Mouse (Mus musculus): ENCODE measurements around the gene Nol12. TPM values are rescaled to one million over a fixed set of nuclear protein-coding genes. Genes with fewer than 3 reads are reported as not detected.
A peak's percentile ranks its signal among the peaks of the same experiment; 100 is the strongest.

The Nol12 gene
- polyA plus RNA-seq, 1 experiment from 2014 or later = 43.7 TPM

GRCm38 (mm10) chr15:78957021-78957420 lies 22.3 kb downstream of the Nol12 start:
- peaks cover 7% of the 10 kb centered on the region; the same call in 1 of the 2 replicates for H3K4me1 ChIP-seq (ENCODE audit: control insufficient read depth, insufficient read depth, low read length)
- no peaks in the 10 kb centered on the region for H3K27me3 ChIP-seq (replicated peaks; ENCODE audit: control insufficient read depth, insufficient read depth, low read length)
- H3K4me3 ChIP-seq (ENCODE audit: low read length) = no peak overlapping the region
- no peaks in the 10 kb centered on the region for H3K9me3 ChIP-seq (ENCODE audit: control insufficient read depth, low read length)
- no peak overlapping the region for H3K4me2 ChIP-seq (ENCODE audit: low read depth, low read length)
- no peak overlapping the region for H3K9ac ChIP-seq (ENCODE audit: low read depth, low read length)
- ATAC-seq = no peak
- no peaks in the 10 kb centered on the region for H3K36me3 ChIP-seq (ENCODE audit: control insufficient read depth, insufficient read depth, low read length)
- WGBS = 52% methylated on average over 15 of the region's 15 CpGs
- H3K27ac ChIP-seq (ENCODE audit: low read length) = no peak overlapping the region

DNA sequence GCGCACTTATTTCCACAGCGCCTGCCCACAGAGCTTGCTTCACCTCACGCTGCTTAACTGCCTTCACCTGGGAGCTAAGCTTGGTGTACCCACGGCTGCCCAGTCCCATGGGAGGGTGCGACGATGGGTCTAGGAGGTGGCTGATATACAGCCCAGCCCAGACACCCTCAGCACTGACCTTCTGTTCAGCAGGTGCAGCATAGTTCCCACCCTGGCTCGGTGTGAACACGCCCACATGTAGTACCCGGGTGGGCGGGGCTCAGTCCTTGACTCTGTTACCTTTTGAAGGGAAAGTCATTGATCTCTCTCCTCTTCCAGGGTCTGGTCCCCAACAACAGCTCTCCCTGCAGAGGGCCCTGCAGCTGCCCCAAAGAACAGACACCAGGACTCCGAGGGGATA lies 24.8 kb downstream of the Nol12 start:
- H3K9me3 ChIP-seq (ENCODE audit: control insufficient read depth, low read length) = no peaks in the 10 kb centered on the region
- H3K27ac ChIP-seq (ENCODE audit: low read length) = no peak overlapping the region

GRCm38 (mm10) chr15:78960088-78960487 lies 25.4 kb downstream of the Nol12 start:
- no peak overlapping the region for H3K27ac ChIP-seq (ENCODE audit: low read length)
- 59% methylated on average over 4 of the region's 4 CpGs for WGBS
- peak; percentile 64 for ATAC-seq

More for the DNA sequence above, 24.8 kb downstream of the Nol12 start:
- WGBS = 68% methylated on average over 11 of the region's 11 CpGs
- Histone ChIP-seq H3K4me3 (ENCODE audit: low read length) (no peak overlapping the region), H3K9ac (ENCODE audit: low read depth, low read length) (no peak overlapping the region), H3K4me1 (ENCODE audit: control insufficient read depth, insufficient read depth, low read length) (peaks cover 7% of the 10 kb centered on the region; the same call in 1 of the 2 replicates), H3K27me3 (replicated peaks; ENCODE audit: control insufficient read depth, insufficient read depth, low read length) (no peaks in the 10 kb centered on the region), H3K36me3 (ENCODE audit: control insufficient read depth, insufficient read depth, low read length) (no peaks in the 10 kb centered on the region), H3K4me2 (ENCODE audit: low read depth, low read length) (no peak overlapping the region)
- ATAC-seq = peak; percentile 76

GRCm38 (mm10) chr15:78962885-78963284 lies 28.2 kb downstream of the Nol12 start:
- ATAC-seq = peak; percentile 60
- Histone ChIP-seq H3K36me3 (ENCODE audit: control insufficient read depth, insufficient read depth, low read length) (no peaks in the 10 kb centered on the region), H3K9me3 (ENCODE audit: control insufficient read depth, low read length) (no peaks in the 10 kb centered on the region), H3K4me3 (ENCODE audit: low read length) (no peak overlapping the region), H3K4me1 (ENCODE audit: control insufficient read depth, insufficient read depth, low read length) (peaks cover 7% of the 10 kb centered on the region; the same call in 1 of the 2 replicates), H3K4me2 (ENCODE audit: low read depth, low read length) (no peak overlapping the region), H3K9ac (ENCODE audit: low read depth, low read length) (no peak overlapping the region; the same call in 1 of the 2 replicates), H3K27ac (ENCODE audit: low read length) (no peak overlapping the region), H3K27me3 (replicated peaks; ENCODE audit: control insufficient read depth, insufficient read depth, low read length) (no peaks in the 10 kb centered on the region)
- WGBS = 22% methylated on average over 2 of the region's 2 CpGs

More at GRCm38 (mm10) chr15:78960088-78960487, 25.4 kb downstream of the Nol12 start:
- Histone ChIP-seq H3K4me3 (ENCODE audit: low read length) (no peak overlapping the region), H3K4me2 (ENCODE audit: low read depth, low read length) (no peak overlapping the region), H3K4me1 (ENCODE audit: control insufficient read depth, insufficient read depth, low read length) (peaks cover 7% of the 10 kb centered on the region; the same call in 1 of the 2 replicates), H3K27me3 (replicated peaks; ENCODE audit: control insufficient read depth, insufficient read depth, low read length) (no peaks in the 10 kb centered on the region), H3K9me3 (ENCODE audit: control insufficient read depth, low read length) (no peaks in the 10 kb centered on the region), H3K36me3 (ENCODE audit: control insufficient read depth, insufficient read depth, low read length) (no peaks in the 10 kb centered on the region), H3K9ac (ENCODE audit: low read depth, low read length) (no peak overlapping the region)

GRCm38 (mm10) chr15:78971626-78972025 lies 36.9 kb downstream of the Nol12 start:
- H3K27me3 ChIP-seq (replicated peaks; ENCODE audit: control insufficient read depth, insufficient read depth, low read length) = no peaks in the 10 kb centered on the region
- H3K9ac ChIP-seq (ENCODE audit: low read depth, low read length) = no peak overlapping the region
- 75% methylated on average over 6 of the region's 6 CpGs for WGBS
- H3K4me2 ChIP-seq (ENCODE audit: low read depth, low read length) = no peak overlapping the region
- H3K4me3 ChIP-seq (ENCODE audit: low read length) = no peak overlapping the region
- no peaks in the 10 kb centered on the region for H3K36me3 ChIP-seq (ENCODE audit: control insufficient read depth, insufficient read depth, low read length)
- no peaks in the 10 kb centered on the region for H3K9me3 ChIP-seq (ENCODE audit: control insufficient read depth, low read length)
- H3K4me1 ChIP-seq (ENCODE audit: control insufficient read depth, insufficient read depth, low read length) = no peaks in the 10 kb centered on the region
- no peak for ATAC-seq
- H3K27ac ChIP-seq (ENCODE audit: low read length) = no peak overlapping the region

GRCm38 (mm10) chr15:78973950-78974349 lies 39.2 kb downstream of the Nol12 start:
- no peak overlapping the region for H3K4me2 ChIP-seq (ENCODE audit: low read depth, low read length)
- no peak overlapping the region for H3K4me3 ChIP-seq (ENCODE audit: low read length)
- H3K4me1 ChIP-seq (ENCODE audit: control insufficient read depth, insufficient read depth, low read length) = peaks cover 8% of the 10 kb centered on the region
- no peaks in the 10 kb centered on the region for H3K9me3 ChIP-seq (ENCODE audit: control insufficient read depth, low read length)
- H3K27ac ChIP-seq (ENCODE audit: low read length) = no peak overlapping the region
- no peak overlapping the region for H3K9ac ChIP-seq (ENCODE audit: low read depth, low read length)
- H3K27me3 ChIP-seq (replicated peaks; ENCODE audit: control insufficient read depth, insufficient read depth, low read length) = no peaks in the 10 kb centered on the region
- no peak for ATAC-seq
- no peaks in the 10 kb centered on the region for H3K36me3 ChIP-seq (ENCODE audit: control insufficient read depth, insufficient read depth, low read length)
- 72% methylated on average over 7 of the region's 7 CpGs for whole genome bisulfite sequencing

DNA sequence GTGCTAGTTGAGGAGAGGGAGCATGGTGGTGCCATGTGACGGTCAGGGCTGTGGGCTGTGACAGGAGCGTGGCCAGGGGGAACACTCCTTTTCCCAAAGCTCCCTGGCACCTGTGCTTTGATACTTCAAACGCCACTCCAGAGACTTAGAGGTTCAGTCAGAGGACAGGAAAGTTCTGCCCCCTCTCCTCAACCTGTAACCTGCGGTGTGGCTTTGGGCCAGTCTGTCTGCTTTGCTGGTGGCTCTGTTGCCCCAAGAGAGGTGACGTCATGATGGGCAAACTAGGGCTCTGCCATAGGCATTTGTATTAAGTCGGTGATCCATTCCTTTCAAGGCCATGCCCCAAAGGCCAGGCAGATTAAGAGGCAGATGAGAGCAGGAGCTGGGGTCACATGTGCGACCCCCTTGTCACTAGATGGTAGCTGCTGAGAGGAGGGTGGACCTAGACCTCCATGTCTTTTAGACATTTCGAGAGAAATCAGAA lies 43.0 kb downstream of the Nol12 start:
- Histone ChIP-seq H3K4me3 (ENCODE audit: low read length) (no peak overlapping the region), H3K9me3 (ENCODE audit: control insufficient read depth, low read length) (no peaks in the 10 kb centered on the region), H3K4me1 (ENCODE audit: control insufficient read depth, insufficient read depth, low read length) (peaks cover 22% of the 10 kb centered on the region), H3K36me3 (ENCODE audit: control insufficient read depth, insufficient read depth, low read length) (no peaks in the 10 kb centered on the region), H3K27me3 (replicated peaks; ENCODE audit: control insufficient read depth, insufficient read depth, low read length) (no peaks in the 10 kb centered on the region), H3K4me2 (ENCODE audit: low read depth, low read length) (no peak overlapping the region), H3K27ac (ENCODE audit: low read length) (no peak overlapping the region), H3K9ac (ENCODE audit: low read depth, low read length) (no peak overlapping the region)
- no peak for ATAC-seq
- 92% methylated on average over 8 of the region's 8 CpGs for WGBS

DNA sequence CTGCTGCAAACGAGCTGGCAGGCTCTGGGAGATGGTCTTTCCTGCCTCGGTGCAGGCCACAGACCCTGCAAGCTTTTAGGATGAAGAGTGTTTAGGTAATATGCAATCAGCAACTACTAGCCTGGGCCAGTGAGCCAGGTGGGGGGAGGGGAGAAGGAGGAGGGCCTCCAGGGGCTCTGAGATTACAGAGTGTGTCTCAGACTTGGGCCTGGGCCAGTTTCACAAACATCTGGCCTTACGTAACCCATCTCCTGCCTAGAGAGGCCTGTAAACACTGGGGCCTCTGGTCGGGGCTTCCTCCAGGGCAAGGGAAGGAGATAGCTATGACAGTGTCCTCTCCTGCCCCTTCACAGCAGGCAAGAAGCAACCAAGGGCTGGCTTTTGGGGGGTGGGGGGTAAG lies 44.1 kb downstream of the Nol12 start:
- Histone ChIP-seq H3K4me2 (ENCODE audit: low read depth, low read length) (no peak overlapping the region), H3K27ac (ENCODE audit: low read length) (peak overlapping the region; percentile 59)

GRCm38 (mm10) chr15:78980084-78980483 lies 45.4 kb downstream of the Nol12 start:
- whole genome bisulfite sequencing = 83% methylated on average over 4 of the region's 4 CpGs
- no peak overlapping the region for H3K4me2 ChIP-seq (ENCODE audit: low read depth, low read length)
- H3K27me3 ChIP-seq (replicated peaks; ENCODE audit: control insufficient read depth, insufficient read depth, low read length) = no peaks in the 10 kb centered on the region
- H3K9ac ChIP-seq (ENCODE audit: low read depth, low read length) = no peak overlapping the region
- H3K4me1 ChIP-seq (ENCODE audit: control insufficient read depth, insufficient read depth, low read length) = peaks cover 38% of the 10 kb centered on the region
- ATAC-seq = no peak
- no peak overlapping the region for H3K4me3 ChIP-seq (ENCODE audit: low read length)
- H3K9me3 ChIP-seq (ENCODE audit: control insufficient read depth, low read length) = no peaks in the 10 kb centered on the region
- no peaks in the 10 kb centered on the region for H3K36me3 ChIP-seq (ENCODE audit: control insufficient read depth, insufficient read depth, low read length)
- no peak overlapping the region for H3K27ac ChIP-seq (ENCODE audit: low read length)

More for the DNA sequence above, 44.1 kb downstream of the Nol12 start:
- Histone ChIP-seq H3K27me3 (replicated peaks; ENCODE audit: control insufficient read depth, insufficient read depth, low read length) (no peaks in the 10 kb centered on the region), H3K9ac (ENCODE audit: low read depth, low read length) (peak overlapping the region; percentile 46; the same call in 1 of the 2 replicates), H3K9me3 (ENCODE audit: control insufficient read depth, low read length) (no peaks in the 10 kb centered on the region), H3K4me1 (ENCODE audit: control insufficient read depth, insufficient read depth, low read length) (peaks cover 26% of the 10 kb centered on the region), H3K4me3 (ENCODE audit: low read length) (no peak overlapping the region), H3K36me3 (ENCODE audit: control insufficient read depth, insufficient read depth, low read length) (no peaks in the 10 kb centered on the region)
- peak; percentile 46 for ATAC-seq
- 6% methylated on average over 4 of the region's 4 CpGs for WGBS

Measured in intestine, embryonic 16.5 days (tissue).